Mouse (Mus musculus): ENCODE data around the gene Ccdc77.

Gene Ccdc77

GRCm38 (mm10) chr6:120363688-120364522 is at the start of gene Ccdc77, which contains the start of gene Kdm5a:
Gene Ccdc77 (minus strand): TSS chr6:120364374.
Gene Kdm5a (plus strand): TSS chr6:120364124.
- peak; percentile 98 for DNase-seq (ENCODE audit: low read depth, low spot score)

DNA sequence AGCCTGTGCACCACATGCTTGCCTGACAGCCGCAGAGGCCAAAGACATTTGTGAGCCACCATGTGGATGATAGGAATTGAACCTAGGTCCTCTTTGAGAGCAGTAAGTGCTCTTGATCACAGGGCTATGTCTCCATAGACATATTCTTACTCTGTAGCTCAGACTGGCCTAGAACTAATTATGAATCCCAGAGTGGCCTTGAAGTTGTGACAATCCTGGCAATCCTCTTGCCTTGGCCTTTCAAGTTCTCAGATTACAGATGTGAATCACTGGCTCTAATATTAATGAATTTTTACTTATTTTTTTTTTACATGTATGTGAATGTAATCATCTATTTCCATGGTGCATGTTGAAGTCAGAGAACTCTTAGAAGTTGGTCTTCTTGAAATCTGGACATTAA is 39.8 kb upstream of the Ccdc77 start:
- DNase-seq (ENCODE audit: low read depth, low spot score): no peak

- DNase-seq (ENCODE audit: low read depth, low spot score): no peak
Measured at GRCm38 (mm10) chr6:120395622-120396345, 31.6 kb upstream of the Ccdc77 start.

DNA sequence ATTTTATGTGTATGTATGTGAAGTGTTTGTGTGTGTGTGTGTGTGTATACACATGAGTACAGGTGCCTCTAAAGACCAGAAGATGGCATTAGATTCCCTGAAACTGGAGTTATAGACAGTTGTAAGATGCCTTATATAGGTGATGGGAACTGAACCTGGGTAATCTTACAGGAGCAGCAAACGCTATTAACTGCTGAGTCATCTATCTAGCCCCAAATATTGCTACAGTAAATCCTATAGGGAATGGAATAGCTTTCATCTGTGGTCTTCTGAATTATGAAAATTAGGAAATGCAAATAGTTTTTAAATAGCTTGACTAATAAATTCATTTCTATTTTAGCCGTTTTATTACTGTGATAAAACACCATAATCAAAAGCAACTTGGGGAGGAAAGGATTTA is 28.6 kb upstream of the Ccdc77 start:
- DNase-seq (ENCODE audit: low read depth, low spot score): no peak

DNA sequence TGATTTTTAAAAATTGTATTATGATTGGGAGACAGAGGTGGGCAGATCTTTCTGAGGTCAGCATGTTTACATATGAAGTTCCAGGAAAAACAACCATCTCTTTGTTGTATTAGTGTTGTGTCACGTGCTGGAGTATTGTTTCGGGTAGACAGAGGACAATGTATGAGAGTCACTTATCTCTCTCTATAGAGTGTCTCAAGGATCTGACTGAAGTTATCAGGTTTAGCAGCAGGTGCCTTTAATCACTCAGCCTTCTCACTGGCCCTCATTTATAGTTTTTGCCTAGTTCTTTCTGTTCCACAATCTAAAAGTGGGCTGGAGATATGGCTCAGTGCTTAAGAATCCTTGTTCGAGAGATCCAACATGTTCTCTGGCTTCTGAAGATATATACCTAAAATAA is 25.9 kb upstream of the Ccdc77 start:
- DNase-seq (ENCODE audit: low read depth, low spot score): no peak

- peak; percentile 20 for DNase-seq (ENCODE audit: low read depth, low spot score)
Measured at GRCm38 (mm10) chr6:120376736-120377135, 12.6 kb upstream of the Ccdc77 start.

DNA sequence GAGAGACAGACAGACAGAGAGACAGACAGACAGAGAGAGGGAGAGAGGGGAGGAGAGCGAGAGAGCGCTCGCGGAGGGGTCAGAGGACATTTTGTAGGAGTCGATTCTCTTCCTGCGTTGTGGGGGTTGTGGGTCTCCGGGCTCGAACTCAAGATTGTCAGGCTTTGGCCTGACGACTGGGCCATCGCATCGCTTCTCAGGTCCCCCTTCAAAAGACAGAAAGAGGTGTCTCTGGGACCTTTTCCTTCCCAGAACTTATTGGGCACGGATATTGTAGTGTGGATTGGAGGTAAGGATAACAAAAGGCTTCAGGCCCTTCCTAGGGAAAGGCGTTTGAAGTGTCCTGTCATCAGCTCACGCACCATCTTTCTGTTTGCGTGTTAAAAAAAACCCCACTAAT is 877 bp upstream of the Ccdc77 start:
- DNase-seq (ENCODE audit: low read depth, low spot score): peak; percentile 41

DNA sequence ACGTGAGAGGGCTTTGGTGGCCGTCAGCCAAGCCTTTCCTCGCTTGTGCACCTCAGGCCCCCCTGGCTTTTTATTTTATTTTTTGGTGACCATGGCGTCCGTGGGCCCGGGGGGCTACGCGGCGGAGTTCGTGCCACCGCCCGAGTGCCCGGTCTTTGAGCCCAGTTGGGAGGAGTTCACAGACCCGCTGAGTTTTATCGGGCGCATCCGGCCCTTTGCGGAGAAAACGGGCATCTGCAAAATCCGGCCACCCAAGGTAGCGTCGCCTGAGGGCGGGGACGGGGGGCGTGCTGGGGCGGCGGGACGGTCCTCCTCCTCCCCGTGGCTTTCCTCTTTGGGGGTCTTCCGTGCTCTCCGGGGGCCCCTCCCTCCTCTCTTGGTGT is 340 bp upstream of the Ccdc77 start:
- no peak for DNase-seq (ENCODE audit: low read depth, low spot score)

DNA sequence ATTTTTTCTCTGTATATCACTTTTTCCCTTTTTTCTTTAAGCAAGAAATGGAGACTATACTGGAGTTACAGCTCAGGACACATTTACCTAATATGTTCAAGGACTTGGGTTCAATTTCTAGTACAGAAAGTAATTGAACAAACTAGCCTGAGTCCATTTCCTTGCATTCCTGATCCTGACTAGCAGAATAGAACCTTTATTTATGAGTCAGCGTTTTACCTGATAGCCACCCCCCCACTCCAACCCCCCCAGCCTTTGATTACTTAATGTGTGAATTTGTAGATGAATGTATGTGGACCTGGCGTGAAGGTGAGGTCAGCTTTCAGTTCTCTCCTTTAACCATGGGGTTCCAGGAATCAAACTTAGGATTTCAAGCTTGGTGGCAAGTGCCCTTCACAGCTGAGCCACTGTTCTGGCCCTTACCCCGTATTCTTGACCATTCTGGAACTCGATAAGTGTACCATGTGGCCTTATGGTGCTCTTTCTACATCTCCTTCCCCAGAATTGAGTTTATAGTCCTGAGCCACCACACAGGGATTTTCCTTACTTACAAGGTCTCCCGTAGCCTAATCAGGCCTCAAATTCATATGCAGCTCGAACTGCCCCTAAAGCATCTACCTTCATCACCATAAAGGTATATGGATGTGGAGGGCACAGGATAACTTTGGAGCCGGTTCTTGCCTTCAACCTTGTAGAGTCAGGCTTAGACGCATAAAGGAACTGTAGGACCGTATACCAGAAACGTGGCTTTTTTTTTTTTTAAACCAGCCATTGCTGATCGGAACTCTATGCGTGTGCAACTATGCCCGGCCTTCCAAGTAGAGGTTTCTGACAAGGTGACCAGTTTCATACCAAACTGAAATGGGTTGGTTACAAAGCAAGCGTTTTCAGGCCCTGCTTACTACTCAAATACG is 1.1 kb downstream of the Ccdc77 start:
- DNase-seq (ENCODE audit: low read depth, low spot score): no peak

DNA sequence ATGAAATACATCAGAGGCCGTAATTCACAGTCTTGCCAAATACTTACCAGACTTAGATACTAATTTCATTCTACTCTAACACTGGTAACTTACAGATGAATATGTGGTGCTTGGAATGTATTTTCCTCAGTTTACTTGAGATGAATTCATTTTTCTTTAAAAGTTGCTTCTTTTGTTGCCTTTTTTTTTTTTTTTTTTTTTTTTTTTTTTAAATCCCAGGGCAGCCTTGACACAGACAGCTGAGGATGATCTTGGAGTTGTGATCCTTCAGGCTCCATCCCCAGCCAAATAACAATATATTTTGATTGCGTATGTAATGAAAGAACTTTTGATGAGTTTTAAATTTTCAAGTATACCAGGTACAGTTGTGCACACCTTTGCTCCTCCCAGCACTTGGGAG is 2.0 kb downstream of the Ccdc77 start:
- DNase-seq (ENCODE audit: low read depth, low spot score): no peak

GRCm38 (mm10) chr6:120356951-120357945 is 6.9 kb downstream of the Ccdc77 start:
- peak; percentile 99 for DNase-seq (ENCODE audit: low read depth, low spot score)

DNA sequence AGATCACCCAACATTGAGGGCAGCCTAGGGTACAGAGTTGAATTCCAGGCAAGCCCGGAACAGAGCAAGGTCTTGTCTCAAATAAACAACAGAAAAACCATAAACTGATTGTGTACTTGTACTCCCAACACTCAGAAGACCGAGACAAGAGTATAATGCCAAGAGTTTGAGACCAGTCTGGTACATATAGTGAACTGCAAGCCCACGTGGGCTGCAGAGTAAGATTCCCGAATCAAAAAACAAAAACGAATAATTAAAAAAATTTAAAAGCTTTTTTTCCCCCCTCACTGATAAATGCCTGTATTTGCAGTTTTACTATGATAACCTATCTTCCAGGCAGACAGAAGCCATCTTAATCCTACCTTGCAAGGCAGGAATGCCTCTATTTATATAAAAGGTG is 7.7 kb downstream of the Ccdc77 start:
- no peak for DNase-seq (ENCODE audit: low read depth, low spot score)

DNA sequence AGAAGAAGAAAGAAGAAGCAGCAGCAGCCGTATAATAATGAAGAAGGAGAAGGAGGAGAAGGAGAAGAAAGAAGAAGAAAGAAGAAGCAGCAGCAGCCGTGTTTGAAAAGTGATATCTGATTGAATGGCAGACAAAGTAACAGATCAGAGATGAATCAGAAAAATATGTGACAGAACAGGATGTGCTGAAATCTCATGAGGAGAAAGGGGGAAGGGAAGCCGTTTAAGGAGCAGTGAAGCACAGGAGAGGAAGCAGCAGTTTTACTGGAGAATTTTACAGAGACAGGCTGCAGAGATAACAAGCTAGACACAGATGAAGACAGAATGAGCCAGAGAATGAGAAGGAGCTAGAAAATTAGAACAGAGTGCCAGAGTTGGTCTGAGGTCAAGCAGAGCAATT is 15.2 kb downstream of the Ccdc77 start:
- DNase-seq (ENCODE audit: low read depth, low spot score): no peak

DNA sequence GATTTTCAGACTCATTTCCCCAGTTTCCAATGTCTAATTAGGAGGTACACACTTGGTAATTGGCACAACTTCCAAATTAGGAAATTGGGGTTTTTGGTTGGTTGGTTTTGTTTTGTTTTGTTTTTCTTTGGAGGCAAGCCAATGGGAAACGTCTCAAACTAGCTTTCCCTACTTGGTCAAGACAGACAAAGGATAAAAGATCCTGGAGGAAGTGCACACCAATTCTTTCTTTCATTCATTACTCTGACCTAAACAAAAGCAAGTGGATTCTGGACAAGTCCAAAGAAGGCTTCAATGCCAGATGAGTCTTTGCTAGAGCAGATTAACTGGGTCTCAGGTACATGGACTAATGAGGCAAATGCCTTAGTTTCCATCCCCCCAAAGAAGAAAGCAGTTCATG is 20.2 kb downstream of the Ccdc77 start:
- no peak for DNase-seq (ENCODE audit: low read depth, low spot score)

- no peak for DNase-seq (ENCODE audit: low read depth, low spot score)
Measured at GRCm38 (mm10) chr6:120332351-120332750, 31.8 kb downstream of the Ccdc77 start.

DNA sequence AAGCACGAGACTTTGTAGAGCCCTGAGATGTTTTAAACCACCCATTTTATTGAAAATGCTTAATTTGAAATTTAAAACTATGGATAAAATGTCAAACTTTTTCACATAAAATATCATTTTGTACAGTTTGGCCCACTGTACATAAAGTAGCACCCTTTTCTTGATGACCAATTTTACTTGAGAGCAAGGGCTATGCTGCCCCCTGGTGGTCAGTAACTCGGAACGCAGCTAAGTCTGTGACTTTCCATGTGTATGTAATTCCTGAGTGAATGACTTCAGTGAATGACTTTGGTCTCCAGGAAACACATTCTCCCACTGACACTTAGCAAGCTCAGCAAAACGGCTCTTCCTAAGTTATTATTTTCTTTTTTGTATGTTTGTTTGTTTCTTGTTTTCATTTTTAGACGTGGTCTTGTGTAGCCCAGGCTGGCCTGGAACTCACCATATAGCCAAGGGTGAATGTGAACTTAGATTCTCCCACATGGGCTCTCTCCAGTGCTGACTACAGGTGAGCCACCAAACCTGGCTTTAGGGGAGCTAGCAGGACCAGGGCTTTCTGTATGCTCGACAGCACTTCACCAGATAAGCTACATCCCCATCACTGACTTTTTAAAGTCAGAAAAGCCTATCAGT is 39.8 kb downstream of the Ccdc77 start:
- DNase-seq (ENCODE audit: low read depth, low spot score): peak; percentile 89

DNA sequence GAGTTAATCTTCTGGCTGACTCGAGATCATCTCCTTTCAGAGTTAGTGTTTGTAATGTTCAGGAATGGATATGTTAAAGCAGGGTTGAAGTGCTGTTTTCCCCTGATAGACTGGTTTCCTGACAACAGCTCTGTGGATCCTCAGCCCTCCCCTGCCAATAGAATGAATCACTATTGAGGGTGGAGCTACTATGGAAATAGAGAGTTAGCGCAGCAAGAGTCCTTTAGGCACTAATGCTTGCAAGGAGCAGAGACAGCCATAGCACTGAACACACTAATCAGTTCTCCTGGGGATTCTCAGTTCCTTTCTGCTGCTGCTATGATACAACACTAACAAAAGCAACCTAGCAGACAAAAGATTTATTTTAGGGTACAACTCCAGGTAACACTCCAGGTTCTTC is 43.8 kb downstream of the Ccdc77 start:
- peak; percentile 60 for DNase-seq (ENCODE audit: low read depth, low spot score)

GRCm38 (mm10) chr6:120319129-120319528 is 45.0 kb downstream of the Ccdc77 start:
- no peak for DNase-seq (ENCODE audit: low read depth, low spot score)

DNA sequence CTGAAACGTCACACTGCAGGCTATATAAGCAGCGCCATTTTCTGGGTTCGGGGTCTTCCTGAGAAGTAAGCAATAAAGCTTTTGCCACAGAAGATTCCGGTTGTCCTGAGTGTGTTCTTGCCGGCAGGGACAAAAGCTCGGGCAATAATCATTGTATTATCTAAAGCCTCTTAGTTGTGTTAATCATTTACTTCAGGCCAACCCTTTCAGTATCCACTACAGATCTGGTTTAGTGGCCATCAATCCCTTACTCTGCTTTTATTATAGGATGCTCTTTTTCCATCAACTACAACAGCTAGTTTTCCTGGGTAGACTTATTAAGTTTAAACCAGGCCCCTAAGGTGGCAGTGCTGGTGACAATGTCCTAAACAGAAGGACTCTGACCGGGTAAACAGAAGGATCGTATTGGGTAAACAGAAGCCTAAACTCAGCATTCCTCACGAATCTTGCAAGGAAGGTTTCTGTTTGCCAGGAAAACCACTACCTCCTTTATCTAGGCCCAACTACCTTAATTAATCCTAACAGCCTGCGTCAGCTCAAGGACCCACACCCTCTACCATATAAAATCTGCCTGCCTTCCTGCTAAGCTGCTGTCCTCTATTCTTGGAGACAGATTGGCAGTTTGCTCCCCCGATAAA is 45.8 kb downstream of the Ccdc77 start:
- DNase-seq (ENCODE audit: low read depth, low spot score): no peak

- DNase-seq (ENCODE audit: low read depth, low spot score): no peak
Measured at GRCm38 (mm10) chr6:120312443-120312842, 51.7 kb downstream of the Ccdc77 start.

Data from R1 (cell line).